Mouse (Mus musculus): ENCODE measurements around the gene Gm42906. TPM values are rescaled to one million over a fixed set of nuclear protein-coding genes. Genes with fewer than 3 reads are reported as not detected.

The Gm42906 gene
- polyA plus RNA-seq, 1 experiment, result not detected

DNA sequence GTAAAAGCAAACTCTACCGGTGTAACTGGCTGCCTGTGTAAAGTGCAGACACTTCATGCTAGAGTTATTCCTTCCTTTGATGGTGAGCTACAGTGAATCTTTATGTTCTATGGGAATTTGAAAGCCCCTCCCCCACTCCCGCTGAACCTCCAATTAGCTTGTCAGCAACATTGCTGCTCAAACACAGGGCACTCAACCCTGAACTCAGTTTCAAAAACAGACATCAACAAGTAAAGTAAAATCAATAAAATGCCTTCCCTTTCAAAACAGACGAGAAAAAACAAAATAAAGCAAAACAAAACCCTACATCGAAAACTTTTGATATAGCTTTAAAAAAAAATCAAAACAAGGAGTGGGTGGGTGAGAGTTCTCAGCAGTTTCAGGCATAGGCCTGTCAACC is 273.9 kb downstream of the Gm42906 start:
- Histone ChIP-seq H3K27ac (ENCODE audit: insufficient read depth, low read depth, low read length) (no peak overlapping the region), H3K4me3 (ENCODE audit: insufficient read depth, low read depth, low read length) (no peak overlapping the region), H3K4me1 (ENCODE audit: control insufficient read depth, insufficient read depth, low read length) (peaks cover 2% of the 10 kb centered on the region; the same call in 1 of the 2 replicates)
- WGBS, result 73% methylated on average over 4 of the region's 4 CpGs
- TF ChIP-seq CTCF (IDR thresholded peaks at IDR 0.05; ENCODE audit: insufficient read depth, low read depth, low read length) (no peak), POLR2A (IDR thresholded peaks at IDR 0.05; ENCODE audit: insufficient read depth, low read depth, low read length) (no peak)

DNA sequence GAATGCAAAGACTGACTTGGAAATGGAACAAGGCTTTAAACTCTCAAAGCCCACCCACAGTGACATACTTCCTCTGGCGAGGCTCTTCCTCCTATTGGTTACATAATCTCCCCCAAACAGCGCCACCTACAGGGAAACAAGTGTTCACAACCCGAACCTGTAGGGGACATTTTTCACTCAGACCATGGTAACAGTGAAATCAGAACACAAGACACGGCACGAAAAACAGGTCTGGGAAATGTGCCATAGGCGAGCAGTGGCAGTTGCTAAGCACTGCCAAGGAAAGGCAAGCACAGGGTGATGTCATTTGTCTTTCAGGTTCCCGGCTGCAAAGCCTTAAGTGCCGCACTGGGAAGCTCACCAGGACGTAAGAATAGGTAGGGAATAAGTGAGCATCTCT is 276.4 kb downstream of the Gm42906 start:
- WGBS, result 36% methylated on average over 9 of the region's 9 CpGs
- Histone ChIP-seq H3K4me3 (ENCODE audit: insufficient read depth, low read depth, low read length) (no peak overlapping the region), H3K27ac (ENCODE audit: insufficient read depth, low read depth, low read length) (no peak overlapping the region), H3K4me1 (ENCODE audit: control insufficient read depth, insufficient read depth, low read length) (peaks cover 2% of the 10 kb centered on the region; the same call in 1 of the 2 replicates)
- TF ChIP-seq POLR2A (IDR thresholded peaks at IDR 0.05; ENCODE audit: insufficient read depth, low read depth, low read length), result no peak
- no peak for TF ChIP-seq CTCF (IDR thresholded peaks at IDR 0.05; ENCODE audit: insufficient read depth, low read depth, low read length)

GRCm38 (mm10) chr5:151149509-151149908 is 278.5 kb downstream of the Gm42906 start:
- WGBS, result 69% methylated on average over 8 of the region's 8 CpGs

DNA sequence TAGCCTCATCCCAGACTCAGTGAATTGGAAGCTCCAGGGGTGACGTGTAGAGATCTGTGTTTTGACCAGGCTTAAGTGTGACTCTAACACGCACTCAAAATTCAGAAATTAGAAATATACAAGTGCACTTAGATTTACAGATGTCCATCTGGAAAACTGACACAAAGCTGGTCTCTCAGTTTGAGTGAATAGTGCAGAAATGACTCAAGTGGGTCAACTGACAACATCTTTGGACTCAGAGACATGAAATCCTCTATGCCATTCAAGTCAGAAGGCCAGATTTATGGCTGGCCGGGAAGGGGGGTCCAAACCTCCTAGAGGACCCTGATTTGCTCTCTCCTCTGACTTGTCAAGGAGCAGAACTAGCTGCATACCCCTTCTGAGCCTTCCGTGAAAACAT is 279.9 kb downstream of the Gm42906 start:
- Histone ChIP-seq H3K4me3 (ENCODE audit: insufficient read depth, low read depth, low read length) (no peak overlapping the region), H3K4me1 (ENCODE audit: control insufficient read depth, insufficient read depth, low read length) (0 out of 2 replicates have a peak, but pooled peaks cover 4% of the 10 kb centered on the region), H3K27ac (ENCODE audit: insufficient read depth, low read depth, low read length) (no peak overlapping the region)
- WGBS, result 95% methylated on average over 4 of the region's 4 CpGs
- TF ChIP-seq CTCF (IDR thresholded peaks at IDR 0.05; ENCODE audit: insufficient read depth, low read depth, low read length) (no peak), POLR2A (IDR thresholded peaks at IDR 0.05; ENCODE audit: insufficient read depth, low read depth, low read length) (no peak)

More at GRCm38 (mm10) chr5:151149509-151149908, 278.5 kb downstream of the Gm42906 start:
- TF ChIP-seq CTCF (IDR thresholded peaks at IDR 0.05; ENCODE audit: insufficient read depth, low read depth, low read length), result no peak
- no peak for TF ChIP-seq POLR2A (IDR thresholded peaks at IDR 0.05; ENCODE audit: insufficient read depth, low read depth, low read length)
- Histone ChIP-seq H3K4me3 (ENCODE audit: insufficient read depth, low read depth, low read length) (no peak overlapping the region), H3K27ac (ENCODE audit: insufficient read depth, low read depth, low read length) (no peak overlapping the region), H3K4me1 (ENCODE audit: control insufficient read depth, insufficient read depth, low read length) (no peaks in the 10 kb centered on the region)

DNA sequence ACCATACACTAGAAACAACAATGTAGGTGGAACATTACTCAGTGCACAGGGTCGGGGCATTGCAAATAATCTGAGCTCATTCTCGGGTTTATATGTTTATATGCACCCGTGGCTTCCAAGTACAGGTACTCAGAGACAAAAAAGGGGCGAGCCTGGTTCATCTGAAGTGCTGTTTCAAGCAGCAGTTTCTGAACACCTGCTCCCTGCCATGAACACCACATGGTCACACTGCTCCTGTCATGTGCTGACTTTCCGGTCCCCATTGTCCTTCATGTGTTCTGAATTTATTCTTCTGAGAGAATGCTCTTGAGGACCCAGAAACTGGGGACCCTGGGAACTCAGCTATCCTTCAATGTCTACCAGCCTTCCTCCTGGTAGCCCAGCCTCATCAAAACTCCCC is 282.2 kb downstream of the Gm42906 start:
- TF ChIP-seq CTCF (IDR thresholded peaks at IDR 0.05; ENCODE audit: insufficient read depth, low read depth, low read length) (no peak), POLR2A (IDR thresholded peaks at IDR 0.05; ENCODE audit: insufficient read depth, low read depth, low read length) (no peak)
- Histone ChIP-seq H3K4me1 (ENCODE audit: control insufficient read depth, insufficient read depth, low read length) (0 out of 2 replicates have a peak, but pooled peaks cover 7% of the 10 kb centered on the region), H3K4me3 (ENCODE audit: insufficient read depth, low read depth, low read length) (no peak overlapping the region), H3K27ac (ENCODE audit: insufficient read depth, low read depth, low read length) (no peak overlapping the region)
- WGBS, result 89% methylated on average over 5 of the region's 5 CpGs

GRCm38 (mm10) chr5:151143955-151144354 is 284.0 kb downstream of the Gm42906 start:
- no peak for TF ChIP-seq POLR2A (IDR thresholded peaks at IDR 0.05; ENCODE audit: insufficient read depth, low read depth, low read length)
- TF ChIP-seq CTCF (IDR thresholded peaks at IDR 0.05; ENCODE audit: insufficient read depth, low read depth, low read length), result no peak
- WGBS, result 89% methylated on average over 5 of the region's 5 CpGs
- no peak overlapping the region for H3K4me3 ChIP-seq (ENCODE audit: insufficient read depth, low read depth, low read length)
- 0 out of 2 replicates have a peak, but pooled peaks cover 7% of the 10 kb centered on the region for H3K4me1 ChIP-seq (ENCODE audit: control insufficient read depth, insufficient read depth, low read length)
- H3K27ac ChIP-seq (ENCODE audit: insufficient read depth, low read depth, low read length), result peak overlapping the region; percentile 24; the same call in 1 of the 2 replicates

DNA sequence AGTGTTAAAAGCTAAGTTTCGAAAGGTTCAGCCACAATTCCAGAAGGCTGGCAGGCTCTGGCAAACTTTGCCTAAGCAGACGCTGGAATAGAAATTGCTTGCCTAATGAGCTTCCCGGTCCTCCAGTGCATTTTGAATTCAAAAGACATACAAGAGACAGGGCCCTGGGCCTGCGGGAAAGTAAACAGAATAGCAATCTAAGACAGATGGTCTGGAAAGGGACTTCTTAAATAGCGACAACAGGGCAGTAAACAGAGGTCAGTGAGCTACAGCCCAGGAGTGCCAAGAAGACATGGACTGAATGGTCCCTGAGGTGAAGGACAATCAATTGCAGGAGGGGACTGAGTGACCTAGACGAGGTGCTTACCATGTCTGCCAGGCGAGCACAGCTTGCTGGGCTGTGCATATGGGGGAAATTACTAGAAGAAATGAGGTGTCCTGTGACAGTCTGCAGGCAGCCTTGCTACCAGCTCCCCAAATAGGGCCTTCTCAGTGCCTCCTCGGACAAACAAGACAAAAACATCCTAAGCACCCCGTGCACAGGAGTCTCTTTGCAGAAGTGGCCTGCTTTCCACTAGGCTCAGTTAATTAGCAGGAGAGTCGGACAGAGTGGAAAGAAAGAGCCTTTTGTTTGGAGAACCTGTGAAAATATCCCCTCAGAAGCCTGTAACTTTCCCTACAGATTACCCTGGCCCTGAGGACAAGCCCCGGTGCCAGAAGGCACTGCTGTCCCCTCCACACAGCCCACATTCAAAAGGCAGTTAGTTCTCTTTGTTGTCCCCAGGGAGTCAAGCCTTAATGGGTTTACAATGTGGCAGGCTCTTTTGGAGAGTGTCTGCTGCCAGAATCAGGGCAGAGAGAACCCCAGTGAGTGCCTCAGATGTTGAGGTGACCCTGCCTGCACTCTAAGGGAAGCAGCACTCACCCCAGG is 285.0 kb downstream of the Gm42906 start:
- Histone ChIP-seq H3K4me3 (ENCODE audit: insufficient read depth, low read depth, low read length) (no peak overlapping the region), H3K4me1 (ENCODE audit: control insufficient read depth, insufficient read depth, low read length) (0 out of 2 replicates have a peak, but pooled peaks cover 7% of the 10 kb centered on the region), H3K27ac (ENCODE audit: insufficient read depth, low read depth, low read length) (peak overlapping the region; percentile 59)
- 49% methylated on average over 11 of the region's 11 CpGs for WGBS
- no peak for TF ChIP-seq CTCF (IDR thresholded peaks at IDR 0.05; ENCODE audit: insufficient read depth, low read depth, low read length)
- TF ChIP-seq POLR2A (IDR thresholded peaks at IDR 0.05; ENCODE audit: insufficient read depth, low read depth, low read length), result no peak

- Histone ChIP-seq H3K27ac (ENCODE audit: insufficient read depth, low read depth, low read length) (no peak overlapping the region), H3K4me3 (ENCODE audit: insufficient read depth, low read depth, low read length) (no peak overlapping the region), H3K4me1 (ENCODE audit: control insufficient read depth, insufficient read depth, low read length) (0 out of 2 replicates have a peak, but pooled peaks cover 7% of the 10 kb centered on the region)
- WGBS, result 31% methylated on average over 5 of the region's 5 CpGs
- no peak for TF ChIP-seq POLR2A (IDR thresholded peaks at IDR 0.05; ENCODE audit: insufficient read depth, low read depth, low read length)
- no peak for TF ChIP-seq CTCF (IDR thresholded peaks at IDR 0.05; ENCODE audit: insufficient read depth, low read depth, low read length)
Measured at GRCm38 (mm10) chr5:151142241-151142640, 285.7 kb downstream of the Gm42906 start.

DNA sequence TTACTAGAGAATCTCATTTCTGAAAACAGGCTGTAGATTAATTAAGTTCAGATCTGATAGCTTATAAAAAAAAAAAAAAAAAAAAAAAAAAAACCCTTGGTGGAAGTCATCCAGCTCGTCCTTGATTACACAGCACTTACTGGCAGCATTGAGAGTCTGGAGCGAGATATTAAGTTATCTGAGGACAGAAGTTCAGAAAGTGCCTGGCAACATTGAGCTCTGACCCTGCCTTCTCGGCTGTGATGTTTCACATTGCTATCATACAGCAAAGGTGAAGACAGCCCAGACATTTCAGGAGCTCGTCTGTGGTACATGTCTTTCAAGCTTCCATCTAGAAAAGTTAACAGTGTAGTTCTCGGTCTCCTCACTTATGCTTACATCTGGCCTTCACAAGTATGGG is 290.1 kb downstream of the Gm42906 start:
- H3K27ac ChIP-seq (ENCODE audit: insufficient read depth, low read depth, low read length), result no peak overlapping the region
- no peak for TF ChIP-seq CTCF (IDR thresholded peaks at IDR 0.05; ENCODE audit: insufficient read depth, low read depth, low read length)
- no peak for TF ChIP-seq POLR2A (IDR thresholded peaks at IDR 0.05; ENCODE audit: insufficient read depth, low read depth, low read length)
- 81% methylated on average over 5 of the region's 5 CpGs for WGBS
- H3K4me1 ChIP-seq (ENCODE audit: control insufficient read depth, insufficient read depth, low read length), result 0 out of 2 replicates have a peak, but pooled peaks cover 2% of the 10 kb centered on the region
- no peak overlapping the region for H3K4me3 ChIP-seq (ENCODE audit: insufficient read depth, low read depth, low read length)

Data from olfactory bulb, adult 2 months (tissue).